Mouse (Mus musculus) C3H10T1/2 (cell line): Measurements from ENCODE around the gene Sidt2. TPM values are rescaled to one million over a fixed set of nuclear protein-coding genes. Genes with fewer than 3 reads are reported as not detected.

Experiments
- polyA plus RNA-seq, 2 experiments: library from polyadenylated mRNA; unstranded; fragments of >200 nt; fragmentation: generic; extraction: Trizol; gene quantifications; one replicate each; pipeline ENCODE4 v1.2.1; 2012; ENCODE audit warnings: missing spikeins in 2 of 2

The Sidt2 gene
- 10 to 100 TPM; 18.3 to 43.8 TPM for polyA plus RNA-seq

GRCm38 (mm10) chr9:45955107-45955963 lies at the start of gene Sidt2:
Sidt2 (minus strand) TSS chr9:45955258.

GRCm38 (mm10) chr9:45935628-45936210 lies 19.3 kb downstream of the Sidt2 start, which contains the start of gene Tagln:
Tagln (minus strand) TSS chr9:45936058.

GRCm38 (mm10) chr9:45906355-45907077 lies 48.5 kb downstream of the Sidt2 start, which contains the start of the genes Pcsk7 and Rnf214:
Pcsk7 (plus strand) TSS chr9:45906497.
Rnf214 (minus strand) TSS chr9:45906911.

Other genes starting within 250 kb of the Sidt2 start
- gene Cep164, start 126.6 kb downstream of the Sidt2 start, polyA plus RNA-seq: 10 to 100 TPM in 1 of 2 experiments, 1 to 10 TPM in 1; 5.7 to 17.3 TPM
- gene Bace1, start 116.7 kb downstream of the Sidt2 start, polyA plus RNA-seq: 10 to 100 TPM in 1 of 2 experiments, 1 to 10 TPM in 1; 1.8 to 23.1 TPM
- 10 to 100 TPM in 1 of 2 experiments, 1 to 10 TPM in 1; 4.2 to 12.2 TPM for gene Pcsk7, start 48.8 kb downstream of the Sidt2 start, polyA plus RNA-seq
- 10 to 100 TPM in 1 of 2 experiments, 1 to 10 TPM in 1; 2.1 to 12.7 TPM for gene Rnf214, start 48.3 kb downstream of the Sidt2 start, polyA plus RNA-seq
- gene Tagln, start 19.2 kb downstream of the Sidt2 start, polyA plus RNA-seq: 1 to 10 TPM in 1 of 2 experiments, under 1 TPM in 1; 0.84 to 1.5 TPM
- gene Pafah1b2, start 57.4 kb upstream of the Sidt2 start, polyA plus RNA-seq: 10 to 100 TPM in 1 of 2 experiments, 1 to 10 TPM in 1; 8.9 to 38.0 TPM
- gene Sik3, start 57.6 kb upstream of the Sidt2 start, polyA plus RNA-seq: 10 to 100 TPM; 25.2 to 28.0 TPM